Mouse (Mus musculus) midbrain, embryonic 11.5 days (tissue): ENCODE measurements around the gene M6pr. TPM values are rescaled to one million over a fixed set of nuclear protein-coding genes. Genes with fewer than 3 reads are reported as not detected.

Experiments used
- ATAC-seq: fragments of 200-750 bp; cut with Nextera tagmentation; 2 replicates; pipeline ENCODE4 v1.8.0; 2017; ENCODE audit warnings: moderate TSS enrichment, moderate library complexity; ENCODE audit not compliant: low FRiP score
- DNase-seq: peaks from one replicate; pipeline ENCODE4 v3.0.0; 2015; ENCODE audit warnings: low spot score; ENCODE audit errors: missing footprints
- H3K27ac ChIP-seq: fragments of 300-500 bp; sonication (generic); 2 replicates; pipeline ENCODE4 v1.5.1; 2014; ENCODE audit warnings: low read depth, low read length
- H3K27me3 ChIP-seq: fragments of 300-500 bp; sonication (generic); 2 replicates; pipeline ENCODE4 v1.6.1; 2014; ENCODE audit warnings: mild to moderate bottlenecking, low read length, moderate library complexity, mixed read lengths; ENCODE audit not compliant: control insufficient read depth, insufficient read depth
- H3K36me3 ChIP-seq: fragments of 300-500 bp; sonication (generic); 2 replicates; pipeline ENCODE4 v1.6.1; 2014; ENCODE audit warnings: mild to moderate bottlenecking, low read length, moderate library complexity, mixed read lengths; ENCODE audit not compliant: control insufficient read depth, insufficient read depth
- H3K4me1 ChIP-seq: fragments of 300-500 bp; sonication (generic); 2 replicates; pipeline ENCODE4 v1.6.1; 2014; ENCODE audit warnings: low read length; ENCODE audit not compliant: control insufficient read depth, insufficient read depth
- H3K4me2 ChIP-seq: fragments of 300-500 bp; sonication (generic); 2 replicates; pipeline ENCODE4 v1.6.1; 2014; ENCODE audit warnings: mild to moderate bottlenecking, moderate library complexity
- H3K4me3 ChIP-seq: fragments of 300-500 bp; sonication (generic); 2 replicates; pipeline ENCODE4 v1.5.1; 2014; ENCODE audit warnings: low read depth, low read length
- H3K9ac ChIP-seq: fragments of 300-500 bp; sonication (generic); 2 replicates; pipeline ENCODE4 v1.6.1; 2014; ENCODE audit warnings: low read length
- H3K9me3 ChIP-seq: fragments of 300-500 bp; sonication (generic); 2 replicates; pipeline ENCODE4 v1.6.1; 2016; ENCODE audit warnings: low read length; ENCODE audit not compliant: control insufficient read depth
- WGBS: fragments of 180-500 bp; shearing (Covaris S2); extraction: QIAGEN DNeasy Blood & Tissue Kit; methylation state at CpG from one replicate; pipeline ENCODE4 v1.1.7; 2014; 5-methylcytosine and 5-hydroxymethylcytosine counted together
- polyA plus RNA-seq: library from polyadenylated mRNA; unstranded; fragments of >200 nt; fragmentation: Nextera tagmentation; extraction: Ambion mirVana; gene quantifications from 2 replicates; pipeline ENCODE4 v1.2.1, GENCODE M21; 2014

The M6pr gene
- polyA plus RNA-seq = 89.9 and 92.4 TPM in 2 replicates

DNA sequence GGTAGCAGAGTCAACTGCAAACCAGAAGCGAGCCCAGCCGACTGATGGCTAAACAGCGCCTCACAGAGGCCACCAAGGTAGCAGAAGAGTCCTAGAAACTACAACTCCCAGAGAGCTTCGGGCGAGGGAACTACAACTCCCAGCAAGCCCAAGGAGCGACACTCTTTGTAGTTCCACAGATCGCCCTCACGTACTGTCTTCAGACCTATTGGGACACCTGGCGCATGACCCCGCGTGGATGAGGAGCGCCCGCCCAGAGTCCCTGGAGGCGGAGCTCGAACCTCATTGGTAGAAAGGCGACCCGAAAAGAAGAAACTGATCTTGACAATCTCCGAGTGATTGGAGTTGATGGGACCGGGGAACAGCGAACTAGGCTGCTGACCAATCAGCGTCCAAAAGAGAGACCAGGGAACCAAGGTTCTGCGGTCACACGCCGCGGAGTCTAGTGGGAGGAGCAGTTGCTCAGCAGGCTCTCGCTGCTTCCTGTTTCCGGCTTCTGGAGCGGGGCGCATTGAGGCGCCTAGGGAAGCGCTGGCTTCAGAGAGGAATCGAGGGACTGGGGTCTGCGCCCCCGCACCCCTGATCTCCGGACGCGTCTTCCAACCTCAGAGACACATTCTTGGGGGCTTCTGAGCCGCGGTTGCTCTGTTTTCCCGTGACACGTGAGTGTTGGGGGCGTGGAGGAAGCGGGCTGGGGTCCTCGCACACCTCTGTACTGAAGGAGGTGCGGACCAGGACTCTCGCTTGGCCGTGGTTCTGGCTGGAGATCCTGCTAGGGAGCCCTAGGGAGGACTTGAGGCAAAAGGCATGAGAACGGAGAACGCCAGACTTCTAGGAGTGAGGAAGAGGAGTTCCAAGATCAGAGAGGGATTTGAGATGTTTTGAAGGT is at the start of gene M6pr:
Gene M6pr (plus strand): TSS at position 216 of the 889 bp plus-strand sequence.
- Histone ChIP-seq H3K9ac (peak within 1 kb of the TSS; percentile 84), H3K4me2 (peak within 1 kb of the TSS; percentile 63), H3K4me1 (peaks cover 17% of the 10 kb centered on the region), H3K9me3 (no peaks in the 10 kb centered on the region), H3K4me3 (peak within 1 kb of the TSS; percentile 70), H3K36me3 (0 out of 2 replicates have a peak, but pooled peaks cover 2% of the 10 kb centered on the region), H3K27me3 (no peaks in the 10 kb centered on the region), H3K27ac (0 out of 2 replicates have a peak within 1 kb of the TSS, but pooled peaks have one; percentile 31)
- under 1% methylated on average over 49 of the region's 49 CpGs for WGBS
- ATAC-seq = peak; percentile 98
- peak; percentile 99 for DNase-seq

DNA sequence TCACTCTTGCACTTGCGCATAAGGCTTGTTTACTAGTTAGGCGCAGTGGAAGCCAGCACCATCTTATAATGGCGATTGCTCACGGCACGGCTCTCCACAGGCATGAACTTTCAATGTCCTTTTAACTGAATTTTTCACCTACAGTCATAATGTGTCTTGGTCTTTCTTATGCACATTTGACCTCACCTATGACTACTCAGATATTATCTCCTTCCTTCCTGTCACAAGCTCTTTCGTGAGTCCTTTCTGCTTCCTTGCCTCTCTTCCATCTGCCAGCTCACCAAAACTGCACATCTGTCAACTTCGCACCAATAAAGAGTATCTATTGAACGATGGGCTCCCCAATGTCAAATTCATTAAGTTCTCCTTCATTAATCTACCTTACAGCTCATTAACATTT is 46.0 kb upstream of the M6pr start:
- DNase-seq = no peak
- no peak overlapping the region for H3K4me3 ChIP-seq
- no peak for ATAC-seq
- no peak overlapping the region for H3K4me2 ChIP-seq
- no peak overlapping the region for H3K27ac ChIP-seq
- no peaks in the 10 kb centered on the region for H3K9me3 ChIP-seq
- H3K4me1 ChIP-seq = no peaks in the 10 kb centered on the region
- no peaks in the 10 kb centered on the region for H3K36me3 ChIP-seq
- no peaks in the 10 kb centered on the region for H3K27me3 ChIP-seq
- no peak overlapping the region for H3K9ac ChIP-seq
- 96% methylated on average over 8 of the region's 8 CpGs for WGBS

DNA sequence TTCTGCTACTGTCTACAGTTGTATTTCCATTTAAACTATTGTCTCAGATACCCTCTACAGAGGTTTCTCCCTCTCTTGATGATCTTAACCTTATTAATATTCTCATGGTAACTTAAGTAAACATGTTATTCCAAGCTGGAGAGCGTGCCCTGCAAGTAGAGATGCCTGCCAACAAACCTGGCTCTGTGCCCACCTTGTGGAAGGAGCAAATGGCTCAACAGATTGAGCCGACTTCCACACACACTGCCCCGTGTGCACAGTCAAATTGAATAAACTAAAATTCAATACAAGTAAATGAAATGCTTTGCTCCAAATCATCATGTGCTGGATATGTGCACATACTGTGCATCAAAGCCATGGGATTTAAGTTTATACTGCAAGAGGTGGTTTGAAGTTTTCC is 40.0 kb upstream of the M6pr start:
- no peak for DNase-seq
- Histone ChIP-seq H3K27ac (no peak overlapping the region), H3K9me3 (no peaks in the 10 kb centered on the region), H3K27me3 (no peaks in the 10 kb centered on the region), H3K9ac (no peak overlapping the region), H3K4me3 (no peak overlapping the region), H3K4me2 (no peak overlapping the region), H3K4me1 (no peaks in the 10 kb centered on the region), H3K36me3 (no peaks in the 10 kb centered on the region)
- 83% methylated on average over 3 of the region's 3 CpGs for WGBS
- ATAC-seq = no peak

DNA sequence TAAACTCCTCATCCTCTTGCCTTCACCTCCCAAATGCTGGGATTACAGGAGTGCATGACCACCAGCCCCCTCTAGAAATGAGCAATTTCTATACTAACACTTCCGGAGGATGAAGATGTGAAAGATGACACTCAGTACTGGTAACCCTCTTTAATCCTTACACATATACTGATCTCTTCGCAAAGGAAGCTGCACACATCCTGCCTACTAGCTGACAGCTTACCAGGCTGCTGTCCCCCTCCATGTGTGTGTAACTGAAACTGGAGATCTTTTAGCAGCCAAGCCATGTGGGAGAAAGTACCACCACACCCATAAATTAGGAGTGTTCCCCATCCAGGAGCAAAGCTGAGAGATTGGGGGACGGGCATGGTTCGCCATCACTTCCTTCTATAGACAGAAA is 39.4 kb upstream of the M6pr start:
- ATAC-seq = no peak
- H3K27ac ChIP-seq = no peak overlapping the region
- H3K27me3 ChIP-seq = no peaks in the 10 kb centered on the region
- H3K4me2 ChIP-seq = no peak overlapping the region
- H3K9ac ChIP-seq = no peak overlapping the region
- H3K36me3 ChIP-seq = no peaks in the 10 kb centered on the region
- no peaks in the 10 kb centered on the region for H3K4me1 ChIP-seq
- 95% methylated on average over 4 of the region's 4 CpGs for WGBS
- H3K4me3 ChIP-seq = no peak overlapping the region
- no peak for DNase-seq
- no peaks in the 10 kb centered on the region for H3K9me3 ChIP-seq

DNA sequence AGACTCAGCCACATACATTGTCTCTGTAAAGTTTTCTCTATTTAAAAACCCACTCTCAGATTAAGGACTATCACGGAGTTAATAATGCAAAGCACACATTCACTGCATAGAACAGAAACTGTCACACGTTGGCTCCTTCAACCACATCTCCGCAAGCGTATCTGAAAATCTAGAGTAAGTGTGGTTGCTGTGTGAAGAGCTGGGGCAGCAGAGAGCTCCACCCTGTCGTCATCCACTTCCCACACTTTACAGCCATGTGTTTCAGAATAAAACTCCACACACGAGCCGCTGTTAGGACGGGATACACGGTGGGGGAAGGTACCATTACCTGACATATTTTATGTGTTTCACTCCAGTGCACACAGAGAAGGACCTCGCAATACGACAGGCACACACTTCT is 38.4 kb upstream of the M6pr start:
- ATAC-seq = no peak
- no peak overlapping the region for H3K27ac ChIP-seq
- no peaks in the 10 kb centered on the region for H3K27me3 ChIP-seq
- H3K4me1 ChIP-seq = no peaks in the 10 kb centered on the region
- DNase-seq = no peak
- H3K4me3 ChIP-seq = no peak overlapping the region
- no peak overlapping the region for H3K9ac ChIP-seq
- no peaks in the 10 kb centered on the region for H3K9me3 ChIP-seq
- H3K36me3 ChIP-seq = no peaks in the 10 kb centered on the region
- no peak overlapping the region for H3K4me2 ChIP-seq
- WGBS = 84% methylated on average over 11 of the region's 11 CpGs

DNA sequence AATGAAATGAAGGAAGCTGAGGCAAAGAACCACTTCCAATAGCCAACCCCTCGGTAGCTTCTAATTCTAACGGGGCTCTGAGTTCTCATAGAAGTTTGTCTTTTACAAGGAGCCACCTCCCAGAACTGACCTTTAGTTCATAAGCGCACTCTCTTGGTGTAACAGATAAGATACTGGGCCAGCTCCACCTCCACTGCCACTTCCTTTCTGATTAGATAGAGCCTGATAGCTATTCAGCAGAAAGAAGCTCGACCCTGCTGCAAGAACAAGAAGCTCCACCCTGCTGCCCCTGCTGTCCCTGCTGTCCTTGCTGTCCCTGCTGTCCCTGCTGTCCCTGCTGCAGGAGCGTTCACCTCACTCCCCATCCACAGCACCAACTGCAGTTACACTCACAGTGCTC is 34.0 kb upstream of the M6pr start:
- DNase-seq (no peak), ATAC-seq (no peak)
- Histone ChIP-seq H3K36me3 (no peaks in the 10 kb centered on the region), H3K27me3 (no peaks in the 10 kb centered on the region), H3K27ac (no peak overlapping the region), H3K9ac (no peak overlapping the region), H3K4me3 (no peak overlapping the region), H3K4me1 (no peaks in the 10 kb centered on the region), H3K9me3 (no peaks in the 10 kb centered on the region), H3K4me2 (no peak overlapping the region)
- 62% methylated on average over 5 of the region's 5 CpGs for WGBS

DNA sequence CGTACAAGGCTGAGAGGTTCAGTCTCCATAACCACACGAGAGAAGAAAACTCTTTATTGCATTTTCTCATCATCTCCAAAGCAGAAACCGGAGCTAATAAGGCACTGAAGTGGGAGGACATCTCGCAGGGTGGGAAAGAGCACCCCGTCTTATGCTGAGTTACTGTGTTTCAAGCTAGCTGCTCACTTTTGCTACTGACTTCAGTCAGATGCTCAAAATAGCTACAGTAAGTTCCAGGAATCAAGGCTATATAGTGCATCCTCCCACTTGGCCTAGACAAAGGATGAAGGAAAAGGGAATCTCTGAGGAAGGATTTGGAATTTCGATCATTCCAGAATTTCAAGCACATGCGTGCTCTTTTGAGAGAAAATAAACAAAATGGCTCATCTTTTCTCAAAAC is 32.0 kb upstream of the M6pr start:
- no peaks in the 10 kb centered on the region for H3K27me3 ChIP-seq
- H3K9me3 ChIP-seq = no peaks in the 10 kb centered on the region
- ATAC-seq = no peak
- H3K4me3 ChIP-seq = no peak overlapping the region
- H3K36me3 ChIP-seq = no peaks in the 10 kb centered on the region
- no peak overlapping the region for H3K4me2 ChIP-seq
- 90% methylated on average over 7 of the region's 7 CpGs for WGBS
- H3K9ac ChIP-seq = no peak overlapping the region
- H3K27ac ChIP-seq = no peak overlapping the region
- no peaks in the 10 kb centered on the region for H3K4me1 ChIP-seq
- DNase-seq = no peak

DNA sequence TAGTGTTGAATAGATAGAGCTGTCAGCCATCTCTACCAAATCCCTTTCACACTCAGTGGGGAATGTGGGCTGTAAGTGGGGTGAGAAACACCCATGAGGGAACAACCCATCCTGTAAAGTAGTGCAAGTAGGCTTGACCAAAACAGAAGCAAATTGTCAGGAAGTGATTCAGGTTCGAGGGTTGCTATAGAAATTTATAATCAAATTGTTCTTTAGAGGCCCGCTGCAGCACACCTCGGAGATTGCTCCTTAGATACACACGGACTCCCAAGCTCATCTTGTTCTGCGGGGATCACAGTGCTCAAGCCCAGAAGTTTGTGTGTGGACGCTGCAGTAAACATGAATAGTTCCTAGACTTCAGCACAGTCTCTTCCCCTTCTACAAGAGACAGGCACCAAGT is 25.7 kb upstream of the M6pr start, which contains the start of gene Klrg1:
Gene Klrg1 (minus strand): TSS at position 101 of the 400 bp plus-strand sequence.
- Histone ChIP-seq H3K4me2 (no peak within 1 kb of the TSS), H3K4me3 (no peak within 1 kb of the TSS), H3K9me3 (no peaks in the 10 kb centered on the region), H3K4me1 (no peaks in the 10 kb centered on the region), H3K27me3 (no peaks in the 10 kb centered on the region), H3K9ac (no peak within 1 kb of the TSS), H3K27ac (no peak within 1 kb of the TSS), H3K36me3 (no peaks in the 10 kb centered on the region)
- ATAC-seq (no peak), DNase-seq (no peak)
- 83% methylated on average over 6 of the region's 6 CpGs for WGBS

DNA sequence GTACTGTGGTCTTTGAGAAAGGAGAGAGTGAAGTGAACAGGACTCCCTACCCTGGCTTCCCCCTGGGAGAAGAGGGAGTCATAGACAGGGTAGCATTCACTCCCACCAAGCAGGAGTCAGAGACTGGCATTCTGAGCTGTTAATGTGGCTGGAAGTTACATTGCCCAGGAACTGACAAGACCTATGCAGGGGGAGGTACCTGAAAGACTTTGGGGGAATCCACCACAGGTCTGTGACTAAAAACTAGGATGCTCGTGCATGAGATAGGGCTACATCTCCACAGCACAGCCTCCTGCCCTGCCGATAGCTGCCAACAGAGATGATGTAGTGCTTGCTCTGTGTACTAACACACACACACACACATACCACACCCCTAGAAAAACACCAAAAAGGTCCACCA is 25.1 kb upstream of the M6pr start:
- no peaks in the 10 kb centered on the region for H3K9me3 ChIP-seq
- H3K27me3 ChIP-seq = no peaks in the 10 kb centered on the region
- no peak for DNase-seq
- no peak overlapping the region for H3K4me3 ChIP-seq
- 100% methylated on average over 2 of the region's 2 CpGs for WGBS
- ATAC-seq = no peak
- no peak overlapping the region for H3K9ac ChIP-seq
- H3K4me2 ChIP-seq = no peak overlapping the region
- H3K4me1 ChIP-seq = no peaks in the 10 kb centered on the region
- H3K27ac ChIP-seq = no peak overlapping the region
- H3K36me3 ChIP-seq = no peaks in the 10 kb centered on the region
